Mouse (Mus musculus) heart, adult 2 months (tissue): ENCODE measurements around the gene Phb2. TPM values are rescaled to one million over a fixed set of nuclear protein-coding genes. Genes with fewer than 3 reads are reported as not detected.

Experiments used
- DNase-seq, 2 experiments: peaks; one replicate each; pipeline ENCODE4 v3.0.0; 2021
- H3K27ac ChIP-seq: fragments of 200-600 bp; 2 replicates; pipeline ENCODE4 v1.8.1; 2022
- H3K27me3 ChIP-seq: fragments of 200-500 bp; 2 replicates; pipeline ENCODE4 v1.6.1; 2012; ENCODE audit warnings: mild to moderate bottlenecking, low read length, inconsistent platforms, mixed read lengths; ENCODE audit not compliant: control insufficient read depth, insufficient read depth
- H3K36me3 ChIP-seq: fragments of 200-500 bp; 2 replicates; pipeline ENCODE4 v1.6.1; 2012; ENCODE audit warnings: low read length, inconsistent platforms; ENCODE audit not compliant: control insufficient read depth, insufficient read depth
- H3K4me1 ChIP-seq: fragments of 200-500 bp; 2 replicates; pipeline ENCODE4 v1.6.1; 2011; ENCODE audit warnings: low read length; ENCODE audit not compliant: control insufficient read depth, insufficient read depth
- H3K4me3 ChIP-seq: fragments of 200-600 bp; 2 replicates; pipeline ENCODE4 v1.8.1; 2022
- H3K79me2 ChIP-seq: fragments of 200-500 bp; replicated peaks from 2 replicates; pipeline ENCODE4 v1.6.1; 2012; ENCODE audit warnings: mild to moderate bottlenecking, inconsistent platforms, low read length, moderate library complexity, mixed read lengths; ENCODE audit not compliant: control insufficient read depth, insufficient read depth
- H3K9ac ChIP-seq: fragments of 200-500 bp; 2 replicates; pipeline ENCODE4 v1.6.1; 2012; ENCODE audit warnings: low read depth, mild to moderate bottlenecking, control low read depth, inconsistent platforms, low read length, mixed read lengths
- CTCF ChIP-seq: fragments of 200-600 bp; IDR thresholded peaks from 2 replicates; pipeline ENCODE4 v1.8.1; 2022; ENCODE audit warnings: antibody characterized with exemption, mild to moderate bottlenecking, moderate library complexity
- EP300 ChIP-seq: fragments of 200-500 bp; IDR thresholded peaks from 2 replicates; pipeline ENCODE4 v1.6.1; 2011; ENCODE audit warnings: low read depth, low read length, control low read depth; ENCODE audit not compliant: insufficient read depth
- POLR2A ChIP-seq: fragments of 200-500 bp; IDR thresholded peaks from 2 replicates; pipeline ENCODE4 v1.6.1; 2011; ENCODE audit warnings: mild to moderate bottlenecking, low read depth, low read length, control low read depth; ENCODE audit not compliant: insufficient read depth
- WGBS: fragments of 180-500 bp; shearing (Covaris S2); methylation state at CpG from one replicate; pipeline ENCODE4 v1.1.7; 2018; 5-methylcytosine and 5-hydroxymethylcytosine counted together
- intact Hi-C: fragments of 180-260 bp; cut with DNase I; formaldehyde crosslinking; loops from one replicate; pipeline ENCODE4 v1.15.1; 2025
- polyA plus RNA-seq: library from polyadenylated mRNA; depleted of rRNA; stranded (reverse); fragments of >200 nt; gene quantifications from 2 replicates; pipeline ENCODE4 v1.2.3, GENCODE M21; 2012
- total RNA-seq, 2 experiments: library from RNA; stranded (reverse); gene quantifications; 2 replicates each; pipeline ENCODE4 v1.2.3; 2021

The Phb2 gene
- total and polyA plus RNA-seq, 3 experiments: 184 to 292 (median 260) TPM

DNA sequence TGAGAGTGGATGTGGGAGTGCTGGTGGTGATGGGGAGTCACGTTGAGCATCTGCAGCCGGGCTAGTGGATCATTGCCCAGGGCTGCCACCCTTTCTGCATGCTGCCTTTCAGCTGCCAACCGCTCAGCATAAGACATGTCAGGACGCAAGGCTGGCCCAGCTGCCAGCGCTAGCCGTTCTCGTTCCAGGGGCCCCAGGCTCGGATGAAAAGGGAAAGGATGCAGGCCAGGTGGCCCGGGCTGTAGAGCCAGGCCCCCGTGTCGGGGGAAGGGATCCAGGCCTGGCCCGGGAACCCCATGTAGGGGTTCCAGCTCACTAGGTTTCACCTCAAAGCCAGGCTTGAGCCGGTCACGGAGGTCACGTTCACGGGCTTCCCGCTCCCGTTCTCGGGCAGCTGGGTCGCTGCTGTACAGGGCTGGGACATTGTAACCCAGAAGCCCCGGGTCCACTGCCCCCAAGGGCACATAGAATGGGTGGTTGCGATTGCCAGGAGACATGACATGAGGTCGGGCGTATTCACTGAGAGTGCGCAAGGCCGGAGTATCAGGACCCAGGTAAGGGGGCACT, 32.7 kb downstream of the Phb2 start:
- H3K36me3 ChIP-seq: peaks cover under 1% of the 10 kb centered on the region; the same call in 1 of the 2 replicates
- peak overlapping the region; percentile 96 for H3K27ac ChIP-seq
- TF ChIP-seq POLR2A: no peak
- peak overlapping the region; percentile 68 for H3K4me3 ChIP-seq
- no peaks in the 10 kb centered on the region for H3K27me3 ChIP-seq
- H3K9ac ChIP-seq: peak overlapping the region; percentile 59
- 66% methylated on average over 26 of the region's 26 CpGs for WGBS
- H3K4me1 ChIP-seq: peaks cover 4% of the 10 kb centered on the region
- intact Hi-C loops: loop anchor here (1.0 to 5.0 kb wide), 2 partner anchors 11 to 62 kb away; partner anchors contain the start of genes Atn1, Gm45234 and Spsb2
- no peak for DNase-seq
- no peaks in the 10 kb centered on the region for H3K79me2 ChIP-seq

DNA sequence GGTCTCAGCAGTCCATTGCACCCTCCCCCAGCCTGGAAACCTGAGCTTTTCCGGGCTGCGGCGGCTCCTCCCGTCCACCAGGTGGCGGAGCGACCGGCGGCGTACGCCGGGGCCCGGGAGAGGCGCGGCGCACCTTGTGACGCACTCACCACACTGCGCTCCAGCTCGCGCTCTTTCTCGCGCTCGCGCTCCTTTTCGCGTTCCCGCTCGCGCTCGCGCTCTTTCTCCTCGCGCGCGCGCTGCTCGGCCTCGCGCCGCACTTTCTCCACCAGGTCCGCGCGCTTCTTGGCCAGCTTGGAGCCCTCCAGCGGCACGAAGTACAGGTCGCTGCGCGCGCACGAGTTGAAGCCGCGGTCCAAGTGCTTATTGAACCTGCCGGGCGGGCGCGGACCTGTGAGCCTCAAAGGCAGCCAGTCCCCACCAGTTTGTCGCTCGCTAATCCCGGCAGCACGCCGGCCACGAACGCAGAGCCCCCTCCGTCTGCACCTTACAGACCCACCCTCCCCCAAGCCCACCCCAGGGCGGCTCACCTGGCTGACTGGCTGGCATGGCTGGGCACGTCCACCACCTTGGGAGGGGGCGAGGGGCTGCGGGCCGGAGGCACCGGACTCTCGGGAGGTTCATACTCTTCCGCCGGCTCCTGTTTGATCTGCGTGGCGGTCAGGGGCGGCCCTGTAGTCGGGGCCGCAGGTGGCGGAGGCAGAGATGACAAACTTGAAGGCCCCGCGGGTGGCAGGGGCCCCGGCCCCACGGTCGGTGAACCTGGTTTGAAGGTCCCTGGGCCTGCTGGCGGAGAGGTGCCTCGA, 33.6 kb downstream of the Phb2 start:
- peak overlapping the region; percentile 82 for H3K9ac ChIP-seq
- TF ChIP-seq EP300 (peak; percentile 47; the same call in 1 of the 2 replicates), POLR2A (peak; percentile 77), CTCF (peak; percentile 98; the same call in 1 of the 2 replicates)
- no peaks in the 10 kb centered on the region for H3K79me2 ChIP-seq
- no peaks in the 10 kb centered on the region for H3K36me3 ChIP-seq
- H3K27me3 ChIP-seq: no peaks in the 10 kb centered on the region
- peak; percentile 95 to 96 for DNase-seq
- intact Hi-C loops: loop anchor here (1.0 kb wide), 1 partner anchor 11 kb away; the partner anchor contains the start of genes Atn1 and Gm45234
- H3K4me3 ChIP-seq: peak overlapping the region; percentile 68
- peaks cover 3% of the 10 kb centered on the region; the same call in 1 of the 2 replicates for H3K4me1 ChIP-seq
- 2% methylated on average over 84 of the region's 85 CpGs for WGBS
- H3K27ac ChIP-seq: peak overlapping the region; percentile 96

DNA sequence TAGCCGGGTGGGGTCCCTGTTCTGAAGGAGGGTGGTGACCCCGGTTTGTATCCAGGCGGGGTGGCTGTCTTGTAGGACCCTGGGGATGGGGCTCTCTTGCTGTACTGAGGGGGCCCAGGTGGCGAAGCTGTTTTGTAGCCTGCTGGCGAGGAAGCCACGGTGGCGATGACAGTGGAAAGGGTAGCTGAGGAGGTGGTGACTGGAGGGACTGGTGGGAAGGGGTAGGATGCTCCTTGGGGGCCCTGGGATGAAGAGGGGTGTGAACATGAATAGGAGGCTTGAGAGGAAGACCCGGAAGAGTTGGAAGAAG, 34.1 kb downstream of the Phb2 start:
- no peaks in the 10 kb centered on the region for H3K36me3 ChIP-seq
- TF ChIP-seq EP300 (0 out of 2 replicates have a peak, but pooled peaks have one; percentile 23), CTCF (no peak)
- intact Hi-C loops: no loop called here
- no peak for DNase-seq
- H3K4me1 ChIP-seq: peaks cover 3% of the 10 kb centered on the region; the same call in 1 of the 2 replicates
- peak overlapping the region; percentile 68 for H3K4me3 ChIP-seq
- WGBS: 24% methylated on average over 8 of the region's 8 CpGs
- H3K27ac ChIP-seq: peak overlapping the region; percentile 96
- peak overlapping the region; percentile 82 for H3K9ac ChIP-seq
- no peaks in the 10 kb centered on the region for H3K27me3 ChIP-seq
- H3K79me2 ChIP-seq: no peaks in the 10 kb centered on the region

DNA sequence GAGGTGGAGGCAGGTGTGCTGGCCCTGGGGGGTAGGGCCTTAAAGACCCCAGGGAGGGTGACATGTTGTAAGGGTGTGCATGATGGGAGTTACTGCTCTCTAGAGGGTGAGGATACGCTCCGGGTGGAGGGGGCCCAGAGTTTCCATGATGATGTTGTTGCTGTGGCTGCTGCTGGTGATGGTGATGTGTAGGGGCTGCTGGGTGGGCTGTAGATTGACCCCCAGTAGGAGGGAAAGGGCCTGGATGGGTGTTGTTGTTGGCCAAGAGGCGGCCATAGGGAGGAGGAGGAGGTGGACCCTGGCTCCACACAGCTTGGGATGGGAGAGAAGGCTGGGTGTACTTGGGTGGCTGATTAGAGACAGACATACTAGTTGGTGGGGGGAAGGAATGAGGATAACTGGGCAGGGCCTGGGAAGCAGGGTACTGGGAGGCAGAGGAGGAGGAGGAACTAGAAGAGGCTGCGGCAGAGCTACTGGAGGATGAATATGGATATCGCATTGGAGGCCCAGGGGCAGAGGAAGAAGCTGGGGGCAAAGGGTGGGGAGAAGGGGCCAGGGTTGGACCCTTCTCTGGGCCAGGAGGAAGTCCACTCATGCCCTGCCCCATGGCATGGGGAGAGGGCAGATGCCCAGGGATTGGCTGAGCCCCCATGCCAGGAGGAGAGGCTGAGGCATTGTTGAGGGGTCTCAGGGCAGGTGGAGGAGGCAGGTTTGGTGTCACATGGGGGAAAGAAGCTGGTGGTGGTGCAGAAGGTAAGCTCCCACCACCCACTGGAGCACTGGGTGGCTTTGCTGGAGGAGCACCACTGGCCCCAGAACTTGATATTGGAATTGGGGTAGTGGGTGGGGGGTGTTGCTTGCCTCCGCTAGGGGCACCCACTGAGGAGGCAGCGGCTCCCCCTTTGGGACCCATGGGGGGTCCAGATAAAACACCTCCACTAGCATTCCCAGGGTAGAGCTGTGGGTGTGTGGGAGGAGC, 34.8 kb downstream of the Phb2 start:
- intact Hi-C loops: no loop called here
- no peaks in the 10 kb centered on the region for H3K79me2 ChIP-seq
- 87% methylated on average over 7 of the region's 7 CpGs for WGBS
- H3K27ac ChIP-seq: no peak overlapping the region
- no peaks in the 10 kb centered on the region for H3K4me1 ChIP-seq
- no peak for DNase-seq
- H3K4me3 ChIP-seq: no peak overlapping the region; the same call in 1 of the 2 replicates
- no peaks in the 10 kb centered on the region for H3K27me3 ChIP-seq
- TF ChIP-seq POLR2A (no peak), CTCF (no peak), EP300 (no peak)
- no peak overlapping the region for H3K9ac ChIP-seq
- no peaks in the 10 kb centered on the region for H3K36me3 ChIP-seq

DNA sequence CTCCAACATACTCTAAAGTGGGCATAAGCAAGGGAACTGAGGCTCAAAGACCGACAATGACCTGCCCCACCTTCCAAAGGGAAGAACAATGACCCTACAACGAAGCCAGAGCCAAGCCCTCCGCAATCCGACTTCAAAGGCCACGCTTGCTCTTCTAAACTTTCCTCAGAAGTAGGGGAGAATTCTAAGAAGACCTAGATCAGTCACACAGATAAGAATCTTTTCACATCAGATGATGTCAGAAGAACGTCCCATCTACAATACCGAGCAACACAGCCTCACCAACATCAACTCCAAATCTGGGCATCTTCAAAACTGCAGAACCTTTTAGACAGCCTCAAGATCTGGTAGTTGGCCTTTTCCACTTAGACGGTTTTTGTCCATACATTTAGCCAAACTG, 38.3 kb downstream of the Phb2 start:
- no peak for DNase-seq
- H3K4me1 ChIP-seq: peaks cover 3% of the 10 kb centered on the region; the same call in 1 of the 2 replicates
- H3K36me3 ChIP-seq: no peaks in the 10 kb centered on the region
- H3K27me3 ChIP-seq: no peaks in the 10 kb centered on the region
- H3K79me2 ChIP-seq: 0 out of 2 replicates have a peak, but pooled peaks cover 1% of the 10 kb centered on the region
- H3K4me3 ChIP-seq: no peak overlapping the region
- TF ChIP-seq POLR2A (no peak), EP300 (no peak), CTCF (no peak)
- no peak overlapping the region for H3K27ac ChIP-seq
- 80% methylated on average over 8 of the region's 8 CpGs for WGBS
- intact Hi-C loops: no loop called here
- H3K9ac ChIP-seq: no peak overlapping the region
